Mouse (Mus musculus) thymus, postnatal 25 days (tissue): ENCODE measurements around the gene Eno3.
A peak's percentile ranks its signal among the peaks of the same experiment; 100 is the strongest.

ENCODE experiments used
- DNase-seq: peaks from one replicate; pipeline ENCODE4 v3.0.0; 2022

The Eno3 gene

GRCm38 (mm10) chr11:70645461-70646258 is 11.3 kb upstream of the Eno3 start:
- DNase-seq = no peak

- DNase-seq = no peak
These were observed 10.8 kb upstream of the Eno3 start for GRCm38 (mm10) chr11:70646259-70646555.

DNA sequence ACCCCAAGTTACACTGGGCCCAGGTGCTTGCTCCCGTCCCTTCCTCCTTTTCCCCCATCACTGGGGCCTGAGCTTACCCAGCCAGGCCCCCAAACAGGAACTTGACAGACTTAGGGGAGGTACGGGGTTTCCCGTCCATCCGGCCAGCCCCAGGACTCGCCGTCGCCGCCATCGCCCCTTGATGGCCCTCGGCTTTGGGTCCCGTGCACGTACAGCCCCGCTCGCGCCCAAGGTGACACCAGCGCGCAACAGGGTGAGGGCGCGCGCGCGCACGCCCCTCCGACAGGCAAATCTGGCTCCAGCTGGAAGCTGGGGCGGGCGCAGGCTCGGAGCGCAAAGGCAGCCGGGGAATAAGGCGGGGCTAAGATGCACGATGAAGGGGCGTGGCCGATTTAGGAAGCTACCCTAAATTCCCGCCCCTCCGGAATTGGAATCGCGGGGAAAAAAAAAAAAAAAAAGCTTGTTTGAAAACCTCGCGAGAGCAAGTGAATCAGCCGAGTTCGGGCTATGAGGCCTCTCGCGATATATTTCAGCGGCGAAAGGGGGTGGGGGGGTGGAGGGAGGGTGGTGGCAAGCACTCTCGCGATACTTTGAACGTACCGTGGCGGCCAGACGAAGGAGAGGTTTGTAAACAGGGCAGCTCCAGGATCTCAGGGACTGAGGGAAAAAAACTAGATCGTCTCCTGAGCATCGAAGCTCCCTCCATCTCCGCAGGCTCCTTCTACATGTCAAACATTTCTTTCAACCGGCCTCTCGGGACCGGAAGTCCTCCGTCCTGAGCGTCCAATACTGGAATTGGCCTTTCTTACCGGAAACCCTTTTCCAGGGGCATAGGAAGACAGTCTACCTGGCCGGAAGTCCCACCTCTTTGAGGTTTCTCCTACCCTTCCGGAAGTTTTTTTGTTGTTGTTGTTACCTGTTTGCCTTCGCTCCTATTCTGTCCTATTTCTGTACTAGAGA is 10.0 kb upstream of the Eno3 start, which contains the start of the genes Rnf167 and Slc25a11:
Gene Rnf167, plus strand, starts transcription at position 545 of the 960 bp plus-strand sequence.
Gene Slc25a11, minus strand, starts transcription at position 789 of the 960 bp plus-strand sequence.
- DNase-seq = peak; percentile 97

GRCm38 (mm10) chr11:70647716-70648420 is 9.1 kb upstream of the Eno3 start:
- DNase-seq = peak; percentile 66

GRCm38 (mm10) chr11:70648512-70648911 is 8.5 kb upstream of the Eno3 start:
- no peak for DNase-seq

GRCm38 (mm10) chr11:70649185-70649734 is 7.7 kb upstream of the Eno3 start:
- no peak for DNase-seq

- peak; percentile 61 for DNase-seq
These were observed 6.5 kb upstream of the Eno3 start for GRCm38 (mm10) chr11:70650322-70651175.

DNA sequence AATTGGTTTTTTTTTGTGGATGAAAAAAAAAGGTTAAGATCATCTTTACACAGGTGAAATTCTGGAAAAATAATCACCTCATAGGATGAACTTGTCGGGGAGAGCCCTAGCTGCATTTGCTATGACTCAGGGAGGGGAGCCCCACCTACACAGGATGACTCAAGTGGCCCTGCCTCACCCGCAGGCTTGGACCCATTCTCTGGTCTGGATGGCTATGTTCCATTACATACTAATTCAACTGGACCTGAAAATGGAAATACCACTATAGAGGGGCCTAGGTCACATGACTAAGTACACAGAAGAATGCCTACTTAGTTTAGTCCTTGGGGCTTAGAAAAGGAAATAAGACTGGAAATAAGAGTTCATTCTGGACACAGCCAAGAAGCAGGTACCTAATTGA is 5.6 kb upstream of the Eno3 start:
- no peak for DNase-seq

DNA sequence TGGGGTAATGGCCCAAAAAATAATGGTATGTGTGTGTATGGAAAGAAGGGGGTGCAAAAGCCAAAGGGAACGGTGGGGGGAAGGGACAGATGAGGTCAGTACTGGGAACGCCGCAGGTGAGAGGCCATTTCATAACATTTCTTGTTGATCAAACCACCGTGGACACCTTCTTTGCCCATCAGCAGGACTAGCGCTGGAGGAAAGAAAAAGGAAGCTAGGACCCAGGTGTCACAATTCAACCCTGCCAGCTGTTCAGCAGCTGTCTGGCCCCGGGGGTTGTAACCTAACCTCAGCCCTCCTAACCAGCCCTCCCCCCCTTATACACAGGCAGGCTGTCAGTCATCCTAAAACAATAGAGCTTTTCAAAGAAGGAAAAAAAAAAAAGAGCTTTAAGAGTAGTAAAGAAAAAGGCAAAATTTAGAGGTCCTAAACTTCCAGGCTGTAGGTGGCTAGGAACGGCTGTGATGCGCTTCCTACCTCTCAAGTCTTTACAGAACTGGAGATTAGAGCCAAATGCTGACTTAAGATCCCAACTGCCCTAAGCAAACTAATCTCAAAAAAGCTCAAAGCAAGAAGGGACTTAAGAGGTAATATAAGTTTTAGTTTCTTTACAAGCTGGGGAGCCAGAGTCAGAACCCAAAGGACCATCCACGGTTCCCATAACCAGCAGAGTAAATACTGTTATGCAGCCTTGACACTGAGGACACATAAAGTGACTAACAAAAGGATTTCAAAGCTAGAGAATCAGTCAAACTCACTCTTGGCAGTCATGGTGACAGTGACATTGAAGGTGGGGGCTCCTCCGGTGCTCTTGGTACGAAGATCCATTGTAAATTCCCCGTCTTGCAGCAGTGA is 4.7 kb upstream of the Eno3 start:
- peak; percentile 65 for DNase-seq

- no peak for DNase-seq
These were observed 4.1 kb upstream of the Eno3 start for GRCm38 (mm10) chr11:70652884-70653344.

DNA sequence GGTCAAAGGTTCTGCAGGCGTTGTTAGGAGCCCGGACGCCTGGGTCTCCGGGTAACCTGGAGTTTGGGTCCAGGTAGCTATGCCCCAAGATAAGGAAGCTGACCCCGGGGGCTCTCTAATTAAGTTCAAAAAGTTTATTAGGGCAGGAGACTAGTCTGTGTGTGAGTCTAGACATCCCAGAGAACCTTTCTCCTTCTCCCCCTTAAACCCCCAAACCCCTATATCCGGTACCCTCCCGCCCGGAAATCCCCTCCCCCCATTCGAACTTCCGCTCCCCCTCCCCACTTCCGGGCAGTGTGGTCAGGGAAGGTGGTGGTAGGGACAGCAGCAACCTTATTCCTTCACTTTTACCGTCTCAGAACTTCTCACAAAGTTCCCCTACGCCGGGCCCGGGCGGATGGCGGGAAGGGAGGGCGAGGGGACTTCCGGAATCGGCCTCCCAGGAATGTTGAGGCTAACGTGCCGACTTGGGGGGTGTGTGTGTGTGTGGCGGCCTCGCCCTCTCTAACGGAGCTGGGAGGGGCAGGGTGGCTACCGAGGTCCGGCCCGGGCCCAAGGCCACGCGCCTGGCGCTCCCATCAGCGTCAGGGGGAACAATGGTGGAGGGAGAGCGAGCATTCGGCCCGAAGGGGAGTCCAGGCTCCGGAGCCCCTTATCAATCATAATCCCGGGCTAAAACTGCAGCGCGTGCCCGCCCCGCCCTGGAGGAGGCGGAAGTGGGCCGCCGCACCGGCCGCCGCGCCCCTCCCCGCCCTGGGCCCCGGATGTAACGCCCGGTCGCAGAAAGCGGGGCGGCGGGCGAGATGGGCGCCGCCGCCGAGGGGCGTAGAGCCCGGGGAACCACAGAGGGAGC is 3.4 kb upstream of the Eno3 start:
- peak; percentile 86 for DNase-seq

GRCm38 (mm10) chr11:70654198-70654922 is 2.6 kb upstream of the Eno3 start, which contains the start of gene Pfn1:
Gene Pfn1 (minus strand): TSS chr11:70654644.
- peak; percentile 83 for DNase-seq

DNA sequence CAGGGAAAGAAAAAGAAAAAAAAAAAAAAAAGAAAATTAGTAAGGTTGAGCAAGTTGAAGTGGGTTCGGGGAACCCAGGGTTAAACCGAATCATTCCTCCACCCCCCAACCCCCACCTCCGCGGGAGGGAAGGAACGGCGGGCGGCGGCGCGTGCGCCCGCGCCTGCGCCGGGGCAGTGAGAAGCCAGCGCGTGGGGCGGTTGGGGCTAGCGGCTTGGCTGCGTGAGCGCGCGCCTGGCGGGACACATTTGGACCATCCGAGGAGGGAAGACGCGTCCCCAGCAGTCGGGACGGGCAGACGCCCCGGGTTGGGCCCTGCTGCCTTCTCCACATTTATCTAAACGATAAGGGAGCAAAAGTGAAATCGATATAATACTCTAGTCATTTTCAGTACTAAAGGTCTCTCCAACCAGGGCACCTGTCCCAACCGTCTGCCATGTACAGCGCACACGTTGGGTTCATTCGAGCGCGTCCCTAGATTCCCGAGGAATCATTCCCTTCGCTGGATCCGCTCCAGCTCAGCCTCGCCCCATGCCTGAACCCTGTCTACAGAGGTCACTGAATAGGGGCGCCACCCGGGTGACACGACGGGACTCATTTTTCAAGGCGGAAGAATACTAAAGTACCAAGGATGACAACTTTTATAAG is 2.0 kb upstream of the Eno3 start:
- DNase-seq = peak; percentile 84

DNA sequence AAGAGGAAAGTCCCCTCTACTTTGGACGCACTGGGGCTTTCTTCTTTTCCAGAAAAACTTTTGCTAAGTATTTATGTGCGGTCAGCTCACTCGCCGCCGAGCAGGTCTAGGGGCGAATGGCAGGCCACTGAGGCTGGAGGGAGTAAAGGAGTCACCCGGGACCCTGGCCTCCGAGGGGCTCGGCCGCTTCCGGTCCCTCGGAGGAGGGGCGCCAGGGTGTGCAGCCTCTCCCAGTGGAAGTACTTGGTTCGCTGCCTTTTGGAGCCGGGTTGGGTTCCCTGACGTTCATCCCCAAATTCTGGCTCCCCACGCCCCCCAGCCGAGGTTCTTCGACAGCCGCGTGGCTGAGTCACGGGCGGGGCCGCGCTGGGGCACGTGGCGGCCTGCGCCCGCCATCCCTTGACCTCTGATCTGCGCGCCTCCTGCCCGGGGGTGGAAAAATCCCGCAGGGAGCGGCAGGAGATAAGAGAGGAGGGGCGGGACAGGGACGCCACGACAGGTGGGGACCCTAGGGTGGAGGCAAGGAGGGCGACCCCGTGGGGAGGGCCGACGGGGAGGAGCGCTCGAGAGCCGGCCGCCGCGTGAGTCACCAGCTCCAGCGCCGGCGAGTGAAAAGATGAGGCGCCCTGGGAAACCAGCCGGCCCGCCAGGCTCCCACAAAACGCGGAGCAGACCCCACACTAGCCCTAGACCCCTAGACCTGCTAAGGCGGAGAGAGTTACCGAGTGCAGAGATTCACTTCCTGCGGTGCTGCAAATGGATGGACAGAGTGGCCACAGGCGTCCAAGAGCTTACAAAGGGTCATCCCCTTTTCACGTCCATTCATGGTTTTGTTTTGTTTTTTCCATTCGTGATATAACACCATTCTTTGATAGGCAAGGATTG is 1.2 kb upstream of the Eno3 start:
- DNase-seq = peak; percentile 79

GRCm38 (mm10) chr11:70656456-70656927 is 510 bp upstream of the Eno3 start:
- peak; percentile 22 for DNase-seq

GRCm38 (mm10) chr11:70657573-70657972 is 571 bp downstream of the Eno3 start:
- DNase-seq = peak; percentile 47

GRCm38 (mm10) chr11:70657991-70658390 is 989 bp downstream of the Eno3 start:
- DNase-seq = no peak
